Mouse (Mus musculus): ENCODE results near the gene D330045A20Rik.
"Not testable (repeated sequence)": the region's sequence is repeated elsewhere in the genome, so short reads cannot be mapped to it uniquely, and the experiment has no call there.

Gene D330045A20Rik

GRCm38 (mm10) chrX:139570054-139570453 lies 89.9 kb downstream of the D330045A20Rik start:
- no peak for DNase-seq (ENCODE audit: extremely low spot score, low spot score)

GRCm38 (mm10) chrX:139578649-139579278 lies 98.6 kb downstream of the D330045A20Rik start:
- no peak for DNase-seq (ENCODE audit: extremely low spot score, low spot score)

DNA sequence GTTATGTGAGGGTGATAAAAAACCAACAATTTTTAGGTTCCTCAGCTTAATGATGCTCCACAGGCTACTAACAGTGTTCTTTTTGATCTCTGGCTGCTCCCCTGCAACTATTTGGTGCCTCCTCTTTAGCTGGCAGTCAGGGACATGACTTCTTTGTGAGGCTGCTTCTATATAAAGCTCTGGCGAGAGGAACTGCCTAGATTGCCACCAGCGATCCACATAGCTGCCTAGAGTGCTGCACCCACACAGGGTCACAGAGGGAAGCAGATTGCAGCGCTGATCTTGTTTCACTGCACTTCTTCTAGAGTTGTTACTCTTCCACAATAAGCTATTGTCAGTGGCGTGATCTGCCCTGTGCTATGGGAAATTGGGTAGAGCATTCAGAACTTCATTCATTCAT lies 103.4 kb downstream of the D330045A20Rik start:
- no peak for DNase-seq (ENCODE audit: extremely low spot score, low spot score)

DNA sequence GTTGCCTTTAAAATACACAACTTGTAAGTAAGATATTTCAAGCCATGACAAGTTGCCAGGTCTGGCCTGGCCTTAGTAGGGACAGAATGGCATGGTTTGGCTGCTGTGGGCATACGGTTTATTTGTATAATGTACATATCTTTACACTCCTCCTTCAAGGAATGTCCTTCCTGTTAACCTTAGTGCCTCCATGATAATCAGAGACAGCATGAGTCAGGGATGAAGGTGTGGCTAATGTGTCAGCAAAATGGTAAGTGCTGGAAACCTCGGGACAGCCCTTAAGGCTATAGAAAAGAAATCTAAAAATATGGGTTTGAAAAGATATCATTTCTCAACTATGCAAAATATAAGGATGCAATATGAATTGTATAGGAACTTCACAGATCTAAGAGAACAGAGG lies 106.5 kb downstream of the D330045A20Rik start:
- not testable (repeated sequence) for DNase-seq (ENCODE audit: extremely low spot score, low spot score)

DNA sequence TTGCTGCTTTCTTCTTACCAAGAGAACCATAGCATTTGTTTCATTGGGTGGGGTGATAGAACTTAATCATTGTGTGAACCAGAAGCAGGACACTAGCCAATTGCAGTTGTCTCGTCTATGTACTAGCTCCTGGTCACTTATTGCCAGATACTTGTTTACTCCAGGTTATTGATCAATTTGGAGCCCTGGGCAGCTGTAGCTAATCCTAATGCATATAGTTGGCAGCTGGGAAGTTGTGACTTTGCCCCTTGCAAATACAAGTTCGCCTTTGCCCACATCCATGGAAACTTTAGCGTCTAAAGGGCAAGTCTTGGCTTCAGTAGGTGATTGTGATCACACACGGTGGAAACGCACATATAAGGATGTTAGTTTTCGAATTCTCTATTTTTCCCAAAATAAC lies 116.2 kb downstream of the D330045A20Rik start:
- DNase-seq (ENCODE audit: extremely low spot score, low spot score) = no peak
